21 mouse cellular contexts compared by ENCODE assay signal in genomic region chr12:100331806-100332205, GRCm38 (mm10).
"Had no signal": no experiment of that assay in that cellular context is flagged by ENCODE, and none has a peak within 500 bp of the region (broad histone marks: within the 10 kb centered on the region; RNA-seq: fewer than 3 reads in every experiment).

No protein-coding gene starts in this region.

- DNase-seq: kidney, adult 18-20 months; kidney, adult 9 months; kidney, postnatal 14 days; kidney, postnatal 4 days; left cerebral cortex, postnatal 4 days; liver, postnatal 0 days; lung, embryonic 14.5 days; lung, postnatal 36 days had no signal

- H3K27me3 ChIP-seq: limb, embryonic 12.5 days; limb, embryonic 15.5 days; megakaryocyte, embryonic 14.5 days; midbrain, embryonic 13.5 days; neural tube, embryonic 13.5 days had no signal

- H3K4me3 ChIP-seq: limb, embryonic 12.5 days; limb, embryonic 15.5 days; megakaryocyte, embryonic 14.5 days; midbrain, embryonic 10.5 days; midbrain, embryonic 13.5 days; myocyte; neural tube, embryonic 13.5 days had no signal

- H3K4me2 ChIP-seq: limb, embryonic 12.5 days; limb, embryonic 15.5 days; liver, embryonic 11.5 days; lung, embryonic 14.5 days; midbrain, embryonic 13.5 days; neural tube, embryonic 13.5 days had no signal

- H3K27ac ChIP-seq: limb, embryonic 12.5 days; limb, embryonic 15.5 days; liver, embryonic 14.5 days; midbrain, embryonic 10.5 days; midbrain, embryonic 13.5 days; neural tube, embryonic 13.5 days; stomach, postnatal 0 days had no signal

- ATAC-seq: intestine, embryonic 16.5 days; liver, postnatal 0 days; lung, postnatal 0 days; midbrain, embryonic 13.5 days; midbrain, embryonic 16.5 days had no signal

- H3K9me3 ChIP-seq: limb, embryonic 12.5 days; limb, embryonic 15.5 days; megakaryocyte, embryonic 14.5 days; midbrain, embryonic 10.5 days; midbrain, embryonic 13.5 days; neural tube, embryonic 13.5 days had no signal

- H3K4me1 ChIP-seq: limb, embryonic 12.5 days; limb, embryonic 15.5 days had no signal

- H3K9ac ChIP-seq: limb, embryonic 12.5 days; limb, embryonic 15.5 days; liver, embryonic 14.5 days; liver, postnatal 0 days; lung, embryonic 14.5 days; midbrain, embryonic 13.5 days; neural tube, embryonic 13.5 days had no signal
